Mouse (Mus musculus) urinary bladder, postnatal 4 days (tissue): ENCODE data around the gene Wdr74.

Experiments used
- DNase-seq, 2 experiments: peaks; one replicate each; pipeline ENCODE4 v3.0.0; 2021 to 2022; ENCODE audit warnings: low spot score in 2 of 2

Wdr74 gene

GRCm38 (mm10) chr19:8741243-8741869 lies 5.7 kb downstream of the Wdr74 start, which contains the start of gene Stx5a:
TSS of gene Stx5a (plus strand) at chr19:8741413.
- DNase-seq, result peak; percentile 93 to 94

- no peak for DNase-seq
Measured at GRCm38 (mm10) chr19:8742176-8742575, 6.5 kb downstream of the Wdr74 start.

GRCm38 (mm10) chr19:8745382-8745781 lies 9.8 kb downstream of the Wdr74 start:
- no peak for DNase-seq

- no peak for DNase-seq
Measured at GRCm38 (mm10) chr19:8747368-8747767, 11.7 kb downstream of the Wdr74 start.

- no peak for DNase-seq
Measured at GRCm38 (mm10) chr19:8755652-8756051, 20.0 kb downstream of the Wdr74 start.

GRCm38 (mm10) chr19:8756635-8757387 lies 21.2 kb downstream of the Wdr74 start, which contains the start of gene Nxf1:
TSS of gene Nxf1 (plus strand) at chr19:8757073.
- peak; percentile 90 to 94 for DNase-seq

GRCm38 (mm10) chr19:8757471-8757998 lies 21.9 kb downstream of the Wdr74 start:
- no peak for DNase-seq

GRCm38 (mm10) chr19:8758899-8759298 lies 23.3 kb downstream of the Wdr74 start:
- DNase-seq, result no peak

- DNase-seq, result no peak
Measured at GRCm38 (mm10) chr19:8760757-8761156, 25.1 kb downstream of the Wdr74 start.

- DNase-seq, result no peak
Measured at GRCm38 (mm10) chr19:8763276-8763675, 27.6 kb downstream of the Wdr74 start.

- DNase-seq, result no peak
Measured at GRCm38 (mm10) chr19:8765562-8765961, 29.9 kb downstream of the Wdr74 start.

- peak; percentile 70 to 84 for DNase-seq
Measured at GRCm38 (mm10) chr19:8770567-8771270, 35.1 kb downstream of the Wdr74 start, which contains the start of gene Tmem223. TSS of gene Tmem223 (plus strand) at chr19:8770996.

GRCm38 (mm10) chr19:8772996-8773395 lies 37.4 kb downstream of the Wdr74 start:
- no peak for DNase-seq

GRCm38 (mm10) chr19:8773409-8773808 lies 37.8 kb downstream of the Wdr74 start:
- DNase-seq, result no peak

- DNase-seq, result peak; percentile 93 to 97
Measured at GRCm38 (mm10) chr19:8774086-8774835, 38.6 kb downstream of the Wdr74 start, which contains the start of gene Tmem179b. TSS of gene Tmem179b (minus strand) at chr19:8774467.

- DNase-seq, result peak in 1 of 2 experiments; percentile 29
Measured at GRCm38 (mm10) chr19:8774951-8775421, 39.4 kb downstream of the Wdr74 start.

GRCm38 (mm10) chr19:8786008-8786781 lies 50.6 kb downstream of the Wdr74 start, which contains the start of gene Taf6l:
TSS of gene Taf6l (minus strand) at chr19:8786417.
- DNase-seq, result peak; percentile 84 to 85

- no peak for DNase-seq
Measured at GRCm38 (mm10) chr19:8788521-8788920, 52.9 kb downstream of the Wdr74 start.

GRCm38 (mm10) chr19:8789171-8789570 lies 53.5 kb downstream of the Wdr74 start:
- DNase-seq, result no peak

GRCm38 (mm10) chr19:8790171-8790570 lies 54.5 kb downstream of the Wdr74 start:
- no peak for DNase-seq
